Mouse (Mus musculus): ENCODE data around the gene Foxj3.

Gene Foxj3

DNA sequence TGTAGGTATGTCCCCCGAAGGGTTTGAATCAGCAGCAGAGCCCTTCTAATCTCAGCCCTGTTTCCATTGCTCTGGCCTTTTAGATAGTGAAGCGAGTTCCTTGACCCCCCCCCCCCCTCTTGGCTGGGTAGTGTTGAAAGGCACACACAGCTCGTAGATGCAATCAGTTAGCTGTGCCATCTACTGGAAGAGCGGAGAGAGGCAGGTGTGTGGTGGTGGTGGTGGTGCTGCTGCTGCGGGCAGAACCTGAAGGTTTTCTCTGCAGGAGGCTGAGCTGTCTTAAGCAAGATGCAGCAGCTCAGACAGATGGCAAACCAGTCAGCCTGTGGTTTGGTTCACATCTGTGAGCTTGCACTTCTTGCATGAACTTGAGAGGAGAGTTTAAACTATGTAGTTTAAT is 135.9 kb downstream of the Foxj3 start:
- DNase-seq (ENCODE audit: low read depth in 1 of 2, low spot score in 2 of 2) = no peak
